Mouse (Mus musculus) heart, embryonic 11.5 days (tissue): ENCODE measurements around the gene Osbpl11. TPM values are rescaled to one million over a fixed set of nuclear protein-coding genes. Genes with fewer than 3 reads are reported as not detected.
"Not testable (repeated sequence)": the region's sequence is repeated elsewhere in the genome, so short reads cannot be mapped to it uniquely, and the experiment has no call there.

Source experiments
- ATAC-seq: fragments of 200-750 bp; cut with Nextera tagmentation; replicated peaks from 2 replicates; pipeline ENCODE4 v1.8.0; 2017; ENCODE audit warnings: moderate library complexity; ENCODE audit not compliant: insufficient number of reproducible peaks, low FRiP score, low TSS enrichment
- H3K27ac ChIP-seq: fragments of 300-500 bp; sonication (generic); 2 replicates; pipeline ENCODE4 v1.5.1; 2014; ENCODE audit warnings: mild to moderate bottlenecking, low read depth, low read length
- H3K27me3 ChIP-seq: fragments of 300-500 bp; sonication (generic); 2 replicates; pipeline ENCODE4 v1.6.1; 2014; ENCODE audit warnings: mild to moderate bottlenecking, low read length, mixed read lengths; ENCODE audit not compliant: control insufficient read depth, insufficient read depth
- H3K36me3 ChIP-seq: fragments of 300-500 bp; sonication (generic); 2 replicates; pipeline ENCODE4 v1.6.1; 2014; ENCODE audit warnings: mild to moderate bottlenecking, low read length, moderate library complexity, mixed read lengths; ENCODE audit not compliant: control insufficient read depth, insufficient read depth
- H3K4me1 ChIP-seq: fragments of 300-500 bp; sonication (generic); 2 replicates; pipeline ENCODE4 v1.6.1; 2014; ENCODE audit warnings: low read length; ENCODE audit not compliant: control insufficient read depth, insufficient read depth
- H3K4me2 ChIP-seq: fragments of 300-500 bp; sonication (generic); 2 replicates; pipeline ENCODE4 v1.6.1; 2014; ENCODE audit warnings: mild to moderate bottlenecking, moderate library complexity
- H3K4me3 ChIP-seq: fragments of 300-500 bp; sonication (generic); 2 replicates; pipeline ENCODE4 v1.5.1; 2014; ENCODE audit warnings: low read depth, low read length
- H3K9ac ChIP-seq: fragments of 300-500 bp; sonication (generic); 2 replicates; pipeline ENCODE4 v1.6.1; 2014; ENCODE audit warnings: mild to moderate bottlenecking, low read depth, low read length, moderate library complexity
- H3K9me3 ChIP-seq: fragments of 300-500 bp; sonication (generic); replicated peaks from 2 replicates; pipeline ENCODE4 v1.6.1; 2016; ENCODE audit warnings: low read length; ENCODE audit not compliant: control insufficient read depth
- WGBS: fragments of 180-500 bp; shearing (Covaris S2); extraction: QIAGEN DNeasy Blood & Tissue Kit; methylation state at CpG from one replicate; pipeline ENCODE4 v1.1.7; 2014; ENCODE audit not compliant: insufficient replicate concordance; 5-methylcytosine and 5-hydroxymethylcytosine counted together
- polyA plus RNA-seq: library from polyadenylated mRNA; unstranded; fragments of >200 nt; fragmentation: Nextera tagmentation; extraction: Ambion mirVana; gene quantifications from 2 replicates; pipeline ENCODE4 v1.2.1, GENCODE M21; 2014

Gene Osbpl11
- 15.1 and 17.2 TPM in 2 replicates for polyA plus RNA-seq

DNA sequence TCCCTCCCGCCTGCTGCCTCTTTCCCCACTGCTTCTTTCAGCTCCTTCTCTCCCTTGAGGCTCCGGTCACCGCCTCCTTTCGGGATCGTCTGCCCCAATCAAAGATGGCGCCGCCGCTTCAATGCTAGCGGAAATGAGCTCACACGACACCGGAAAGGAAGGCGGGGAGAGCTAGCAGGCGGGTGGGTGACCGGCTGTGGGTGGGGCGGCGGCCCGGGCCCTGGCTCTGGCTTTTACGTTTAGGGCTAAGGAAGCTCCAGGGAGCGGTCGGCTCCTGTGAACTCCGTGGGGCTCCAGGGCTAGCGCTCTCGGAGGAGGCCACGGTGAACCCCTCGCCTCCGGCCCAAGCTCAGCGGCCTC lies at the start of gene Osbpl11:
Gene Osbpl11 (plus strand): TSS at position 171 of the 360 bp plus-strand sequence.
- Histone ChIP-seq H3K4me1 (peaks cover 6% of the 10 kb centered on the region), H3K9ac (peak within 1 kb of the TSS; percentile 86), H3K4me2 (peak within 1 kb of the TSS; percentile 80), H3K4me3 (peak within 1 kb of the TSS; percentile 84), H3K27me3 (no peaks in the 10 kb centered on the region), H3K36me3 (no peaks in the 10 kb centered on the region), H3K9me3 (no peaks in the 10 kb centered on the region), H3K27ac (peak within 1 kb of the TSS; percentile 69)
- ATAC-seq, result peak; percentile 88
- WGBS, result under 1% methylated on average over 27 of the region's 27 CpGs

DNA sequence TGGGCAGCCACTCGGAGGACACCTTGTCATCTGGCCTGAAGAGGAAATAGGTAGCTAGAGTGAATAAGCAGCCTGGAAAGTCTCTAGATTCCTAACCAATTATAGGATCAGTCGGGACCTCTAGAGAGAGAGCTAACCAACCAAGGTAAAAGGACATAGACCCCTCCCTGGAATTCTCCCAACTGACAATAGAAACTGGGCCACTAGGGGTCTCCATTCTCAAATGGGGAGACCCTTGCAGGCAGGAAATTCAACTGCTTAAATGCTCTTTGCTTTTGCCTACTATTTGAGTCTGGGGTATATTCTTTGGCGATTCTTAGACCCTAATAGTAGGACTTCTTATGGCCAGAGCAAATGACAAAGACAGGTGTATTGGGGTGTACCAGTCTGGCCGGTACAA lies 49.7 kb upstream of the Osbpl11 start:
- H3K9me3 ChIP-seq, result no peaks in the 10 kb centered on the region
- ATAC-seq, result no peak
- H3K4me2 ChIP-seq, result no peak overlapping the region
- H3K27me3 ChIP-seq, result no peaks in the 10 kb centered on the region
- 55% methylated on average over 4 of the region's 4 CpGs for WGBS
- no peaks in the 10 kb centered on the region for H3K36me3 ChIP-seq
- no peak overlapping the region for H3K4me3 ChIP-seq
- no peaks in the 10 kb centered on the region for H3K4me1 ChIP-seq
- no peak overlapping the region for H3K27ac ChIP-seq
- H3K9ac ChIP-seq, result no peak overlapping the region

DNA sequence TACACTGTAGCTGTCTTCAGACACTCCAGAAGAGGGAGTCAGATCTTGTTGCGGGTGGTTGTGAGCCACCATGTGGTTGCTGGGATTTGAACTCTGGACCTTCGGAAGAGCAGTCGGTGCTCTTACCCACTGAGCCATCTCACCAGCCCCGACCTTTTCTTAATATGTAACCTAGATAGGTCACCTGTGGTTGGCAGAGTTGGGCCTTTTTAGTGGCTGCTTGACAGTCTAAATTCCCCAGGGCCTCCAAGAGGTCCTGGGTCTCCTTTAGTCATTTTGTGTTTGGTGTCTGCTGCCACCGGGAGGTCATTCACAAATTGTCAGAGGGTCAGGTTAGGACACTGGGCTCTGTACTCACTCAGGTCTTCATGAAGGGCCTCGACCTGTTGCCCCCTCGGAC lies 45.8 kb upstream of the Osbpl11 start:
- not testable (repeated sequence) for ATAC-seq, H3K27me3 ChIP-seq, H3K27ac ChIP-seq, H3K4me1 ChIP-seq, H3K9ac ChIP-seq, H3K4me3 ChIP-seq, H3K4me2 ChIP-seq, H3K9me3 ChIP-seq, H3K36me3 ChIP-seq
- 81% methylated on average over 6 of the region's 7 CpGs for WGBS

DNA sequence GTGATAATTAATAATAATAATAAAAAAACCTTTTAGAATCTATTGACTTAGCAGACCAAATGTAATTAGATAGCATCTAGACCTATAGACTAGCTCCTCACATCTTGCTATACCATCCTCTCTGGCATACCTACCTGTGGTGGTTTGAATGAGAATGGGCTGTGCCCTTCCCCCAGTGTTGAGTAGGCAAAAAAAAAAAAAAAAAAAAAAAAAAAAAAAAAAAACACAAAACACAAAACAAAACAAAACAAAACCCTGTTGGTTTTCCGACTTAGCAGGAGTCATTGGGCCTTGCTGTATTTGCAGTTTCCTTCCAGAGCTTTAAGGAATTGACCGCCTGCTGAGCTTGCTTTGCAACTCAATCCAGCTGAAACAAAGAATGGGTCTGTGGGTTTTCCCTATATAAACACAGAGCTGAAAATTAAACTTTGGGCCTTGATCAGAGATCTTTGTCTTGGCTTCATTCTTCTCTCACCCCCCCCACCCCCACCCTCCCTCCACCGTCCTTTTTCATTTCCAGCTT lies 43.1 kb upstream of the Osbpl11 start:
- Histone ChIP-seq H3K4me1 (no peaks in the 10 kb centered on the region), H3K9me3 (no peaks in the 10 kb centered on the region), H3K27ac (no peak overlapping the region), H3K36me3 (no peaks in the 10 kb centered on the region), H3K4me3 (no peak overlapping the region), H3K4me2 (no peak overlapping the region), H3K9ac (no peak overlapping the region), H3K27me3 (no peaks in the 10 kb centered on the region)
- 54% methylated on average over 3 of the region's 3 CpGs for WGBS
- no peak for ATAC-seq

DNA sequence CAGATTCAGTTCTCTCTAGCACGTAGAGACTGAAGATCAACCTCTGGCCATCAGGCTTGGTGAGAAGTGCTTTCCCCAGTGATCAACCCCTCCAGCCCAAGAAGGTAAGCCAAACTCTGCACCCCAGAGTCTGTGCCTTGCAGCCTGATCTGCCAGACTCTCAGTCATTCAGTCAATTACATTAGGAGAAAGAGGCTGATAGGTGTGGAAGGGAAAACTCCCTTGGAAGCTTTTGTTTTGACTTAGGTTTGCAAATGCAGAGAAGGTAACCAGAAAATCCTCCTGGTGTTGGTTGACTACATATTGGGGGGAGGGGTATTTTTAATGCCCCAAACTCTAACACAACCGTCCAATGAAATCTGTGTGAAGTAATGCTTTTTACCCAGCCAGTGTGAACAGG lies 41.4 kb upstream of the Osbpl11 start:
- ATAC-seq, result no peak

DNA sequence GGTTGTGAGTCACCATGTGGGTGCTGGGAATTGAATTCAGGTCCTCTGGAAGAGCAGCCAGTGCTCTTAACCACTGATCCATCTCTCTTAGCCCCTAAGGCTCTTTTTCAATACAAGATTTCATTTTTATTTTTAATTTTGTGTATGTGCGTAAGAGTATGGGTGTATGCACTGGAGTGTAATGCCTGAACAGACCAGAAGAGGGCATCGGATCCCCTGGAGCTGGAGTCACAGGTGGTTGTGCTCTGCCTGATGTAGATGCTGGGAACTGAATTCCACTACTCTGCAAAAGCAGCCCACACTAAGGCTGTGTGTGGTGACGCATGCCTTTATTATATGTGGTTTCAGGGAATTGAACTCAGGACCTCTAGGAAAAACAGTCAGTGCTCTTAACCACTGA lies 38.7 kb upstream of the Osbpl11 start:
- no peak overlapping the region for H3K4me3 ChIP-seq
- H3K9me3 ChIP-seq, result no peaks in the 10 kb centered on the region
- no peak overlapping the region for H3K4me2 ChIP-seq
- no peaks in the 10 kb centered on the region for H3K36me3 ChIP-seq
- WGBS, result 94% methylated on average over 3 of the region's 3 CpGs
- H3K9ac ChIP-seq, result no peak overlapping the region
- no peaks in the 10 kb centered on the region for H3K27me3 ChIP-seq
- H3K27ac ChIP-seq, result no peak overlapping the region
- no peak for ATAC-seq
- H3K4me1 ChIP-seq, result no peaks in the 10 kb centered on the region

More for the DNA sequence above, 41.4 kb upstream of the Osbpl11 start:
- H3K4me1 ChIP-seq, result no peaks in the 10 kb centered on the region
- no peaks in the 10 kb centered on the region for H3K27me3 ChIP-seq
- 57% methylated on average over 2 of the region's 2 CpGs for WGBS
- no peaks in the 10 kb centered on the region for H3K9me3 ChIP-seq
- no peak overlapping the region for H3K27ac ChIP-seq
- no peak overlapping the region for H3K4me3 ChIP-seq
- H3K9ac ChIP-seq, result no peak overlapping the region
- H3K36me3 ChIP-seq, result no peaks in the 10 kb centered on the region
- H3K4me2 ChIP-seq, result no peak overlapping the region

DNA sequence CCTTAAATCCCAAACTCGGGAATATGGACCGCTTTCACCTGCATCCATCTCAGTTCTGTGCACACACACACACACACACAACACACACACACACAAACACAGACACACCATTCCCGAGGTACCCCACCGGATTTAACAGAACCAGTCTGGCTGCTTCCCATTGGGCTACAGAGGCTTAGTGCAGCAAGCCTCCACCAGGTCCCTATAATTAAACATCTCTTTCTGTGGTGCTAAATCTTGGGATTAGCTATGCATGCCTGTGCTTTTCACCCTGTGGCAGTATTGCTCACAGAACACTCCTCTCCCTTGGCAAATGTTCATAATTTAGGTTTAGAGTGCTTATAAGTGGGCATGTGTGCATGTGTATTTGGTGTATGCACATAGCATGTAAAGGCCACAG lies 36.7 kb upstream of the Osbpl11 start:
- Histone ChIP-seq H3K4me2 (no peak overlapping the region), H3K27me3 (no peaks in the 10 kb centered on the region), H3K4me3 (no peak overlapping the region), H3K9ac (no peak overlapping the region), H3K27ac (no peak overlapping the region), H3K9me3 (no peaks in the 10 kb centered on the region), H3K4me1 (no peaks in the 10 kb centered on the region), H3K36me3 (no peaks in the 10 kb centered on the region)
- no peak for ATAC-seq
- WGBS, result 77% methylated on average over 4 of the region's 4 CpGs

DNA sequence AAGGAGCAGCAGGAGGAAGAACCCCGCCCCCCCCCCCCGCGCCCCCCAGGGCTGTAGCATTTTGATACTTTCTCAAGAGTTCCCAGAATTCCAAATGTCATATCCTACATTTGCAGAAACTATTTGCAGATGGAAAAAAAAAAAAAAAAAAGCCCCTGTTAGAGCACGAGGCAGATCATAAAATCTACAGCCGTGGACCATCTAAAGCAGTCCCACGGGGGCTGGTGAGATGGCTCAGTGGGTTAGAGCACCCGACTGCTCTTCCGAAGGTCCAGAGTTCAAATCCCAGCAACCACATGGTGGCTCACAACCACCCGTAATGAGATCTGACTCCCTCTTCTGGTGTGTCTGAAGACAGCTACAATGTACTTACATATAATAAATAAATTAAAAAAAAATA lies 34.0 kb upstream of the Osbpl11 start:
- not testable (repeated sequence) for H3K4me3 ChIP-seq, H3K4me2 ChIP-seq, ATAC-seq

DNA sequence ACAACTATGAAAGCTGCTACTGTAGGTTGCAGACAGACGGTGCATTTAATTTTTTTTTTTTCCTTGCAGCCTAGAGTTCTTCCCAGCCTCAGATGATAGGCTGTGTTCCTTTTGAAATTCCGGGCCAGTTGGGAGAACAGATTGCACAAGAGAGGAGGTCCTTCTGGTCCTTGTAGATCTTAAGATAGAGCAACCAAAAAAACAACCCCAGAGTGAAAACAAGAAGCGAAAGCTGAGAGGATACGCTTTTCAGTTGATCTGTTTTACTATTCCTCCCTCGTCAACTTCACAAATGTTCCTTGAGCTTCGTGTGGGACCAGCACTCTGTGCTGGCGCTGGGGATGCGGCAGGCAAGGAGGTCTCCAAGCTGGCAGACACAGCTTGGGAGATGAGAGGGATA lies 33.3 kb upstream of the Osbpl11 start:
- WGBS, result 66% methylated on average over 8 of the region's 8 CpGs
- Histone ChIP-seq H3K27ac (no peak overlapping the region), H3K9me3 (no peaks in the 10 kb centered on the region), H3K4me2 (no peak overlapping the region), H3K9ac (no peak overlapping the region), H3K4me3 (no peak overlapping the region), H3K36me3 (no peaks in the 10 kb centered on the region), H3K27me3 (no peaks in the 10 kb centered on the region), H3K4me1 (no peaks in the 10 kb centered on the region)
- no peak for ATAC-seq

More for the DNA sequence above, 34.0 kb upstream of the Osbpl11 start:
- not testable (repeated sequence) for H3K27me3 ChIP-seq, H3K36me3 ChIP-seq, H3K27ac ChIP-seq, H3K9ac ChIP-seq, H3K4me1 ChIP-seq, H3K9me3 ChIP-seq
- WGBS, result 74% methylated on average over 8 of the region's 9 CpGs
